Mouse (Mus musculus) ES-Bruce4 (cell line): Measurements from ENCODE around the gene Iqcf1. TPM values are rescaled to one million over a fixed set of nuclear protein-coding genes. Genes with fewer than 3 reads are reported as not detected.

Source experiments
- H3K27ac ChIP-seq: 2 replicates; pipeline ENCODE4 v1.5.1; 2012; ENCODE audit warnings: low read length, inconsistent platforms; ENCODE audit not compliant: insufficient read depth
- H3K27me3 ChIP-seq: 2 replicates; pipeline ENCODE4 v1.6.1; 2012; ENCODE audit warnings: mild to moderate bottlenecking, low read length, inconsistent platforms; ENCODE audit not compliant: control insufficient read depth, poor library complexity, insufficient read depth, severe bottlenecking
- H3K36me3 ChIP-seq: 2 replicates; pipeline ENCODE4 v1.6.1; 2012; ENCODE audit warnings: inconsistent platforms, mild to moderate bottlenecking, low read length, moderate library complexity; ENCODE audit not compliant: control insufficient read depth, poor library complexity, insufficient read depth, severe bottlenecking
- H3K4me1 ChIP-seq: one replicate; pipeline ENCODE4 v1.8.1; 2011; ENCODE audit warnings: low read length; ENCODE audit not compliant: control insufficient read depth, insufficient read depth
- H3K4me3 ChIP-seq: 2 replicates; pipeline ENCODE4 v1.5.1; 2011; ENCODE audit warnings: low read depth, mild to moderate bottlenecking, low read length
- H3K9ac ChIP-seq: 2 replicates; pipeline ENCODE4 v1.6.1; 2012; ENCODE audit warnings: low read depth, mild to moderate bottlenecking, inconsistent platforms; ENCODE audit not compliant: poor library complexity, severe bottlenecking
- H3K9me3 ChIP-seq: replicated peaks from 2 replicates; pipeline ENCODE4 v1.6.1; 2012; ENCODE audit warnings: mild to moderate bottlenecking, low read length, inconsistent platforms; ENCODE audit not compliant: control insufficient read depth, poor library complexity, insufficient read depth, severe bottlenecking
- CTCF ChIP-seq: IDR thresholded peaks from one replicate; pipeline ENCODE4 v1.8.1; 2011; ENCODE audit warnings: low read depth, low read length
- EP300 ChIP-seq: IDR thresholded peaks from 2 replicates; pipeline ENCODE4 v1.6.1; 2011; ENCODE audit warnings: low read depth, low read length; ENCODE audit not compliant: insufficient read depth
- POLR2A ChIP-seq: IDR thresholded peaks from one replicate; pipeline ENCODE4 v1.8.1; 2011; ENCODE audit warnings: low read length; ENCODE audit not compliant: insufficient read depth
- polyA plus RNA-seq: library from polyadenylated mRNA; stranded (reverse); fragments of >200 nt; gene quantifications from 2 replicates; pipeline ENCODE4 v1.2.4, GENCODE M21; 2011; ENCODE audit warnings: low read depth; ENCODE audit not compliant: missing spikeins, insufficient read depth, insufficient read length

Iqcf1 gene
- polyA plus RNA-seq, 1 experiment, result not detected

DNA sequence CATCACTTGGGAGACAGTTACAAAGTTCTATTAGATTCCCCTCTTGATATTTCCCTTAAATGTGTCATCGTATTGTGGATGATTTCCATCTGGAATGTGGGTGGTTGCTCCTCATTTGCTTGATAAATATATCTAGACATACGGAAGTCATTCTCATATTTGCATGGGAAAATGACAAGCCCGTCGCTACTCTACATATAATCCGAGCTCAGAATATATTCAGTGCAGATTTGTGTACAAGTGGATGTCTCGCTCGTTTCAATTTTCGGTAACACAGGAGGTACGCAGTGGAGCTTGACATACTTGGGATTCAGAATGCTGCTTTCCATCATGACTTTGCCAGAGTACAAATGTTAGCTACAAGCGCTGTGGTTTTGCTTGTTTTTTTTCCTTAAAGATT, 9.6 kb downstream of the Iqcf1 start:
- H3K36me3 ChIP-seq, result no peaks in the 10 kb centered on the region
- no peak overlapping the region for H3K27ac ChIP-seq
- H3K9me3 ChIP-seq, result no peaks in the 10 kb centered on the region
- no peak overlapping the region for H3K9ac ChIP-seq
- H3K4me3 ChIP-seq, result no peak overlapping the region
- H3K4me1 ChIP-seq, result no peaks in the 10 kb centered on the region
- TF ChIP-seq POLR2A (no peak), CTCF (no peak), EP300 (no peak)
- no peaks in the 10 kb centered on the region for H3K27me3 ChIP-seq

DNA sequence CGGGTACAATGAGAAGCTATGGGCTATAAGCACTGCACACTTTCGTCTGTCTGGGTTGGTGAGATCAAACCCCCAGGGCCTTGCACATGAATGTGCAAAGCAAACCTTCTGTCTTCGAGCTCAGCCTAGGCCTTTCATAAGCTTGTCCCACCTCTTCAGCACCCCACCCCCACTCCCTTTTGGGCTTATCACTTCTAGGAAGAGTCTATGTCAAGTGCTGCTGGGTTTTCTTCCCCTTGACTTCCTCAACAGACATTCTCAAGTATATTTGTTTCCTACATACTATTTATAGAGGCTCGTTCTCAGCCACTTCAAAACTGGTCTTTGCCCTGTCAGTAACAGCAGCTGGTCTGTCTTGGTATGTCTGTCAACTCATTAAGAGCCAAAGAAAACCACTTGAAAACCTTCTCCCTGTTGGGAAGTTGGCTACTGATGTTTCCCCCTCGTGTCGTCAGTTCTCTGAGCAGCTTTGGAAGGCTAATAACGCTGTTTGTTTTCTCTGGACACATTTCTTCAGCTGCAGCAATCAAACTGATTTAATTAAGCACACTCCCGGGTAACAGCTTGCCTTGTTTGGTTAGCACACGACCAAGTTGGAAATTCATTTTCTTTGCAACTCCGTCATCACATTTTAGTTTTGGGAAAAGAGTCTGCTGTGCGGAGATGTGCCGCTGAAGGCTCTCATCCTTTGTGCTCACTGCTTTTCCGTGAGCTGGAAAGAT, 13.1 kb downstream of the Iqcf1 start:
- H3K27me3 ChIP-seq, result no peaks in the 10 kb centered on the region
- H3K36me3 ChIP-seq, result no peaks in the 10 kb centered on the region
- H3K9me3 ChIP-seq, result no peaks in the 10 kb centered on the region
- no peak overlapping the region for H3K27ac ChIP-seq
- no peak overlapping the region for H3K4me3 ChIP-seq
- no peak for TF ChIP-seq POLR2A
- no peak for TF ChIP-seq CTCF
- no peak for TF ChIP-seq EP300
- no peak overlapping the region for H3K9ac ChIP-seq
- no peaks in the 10 kb centered on the region for H3K4me1 ChIP-seq

DNA sequence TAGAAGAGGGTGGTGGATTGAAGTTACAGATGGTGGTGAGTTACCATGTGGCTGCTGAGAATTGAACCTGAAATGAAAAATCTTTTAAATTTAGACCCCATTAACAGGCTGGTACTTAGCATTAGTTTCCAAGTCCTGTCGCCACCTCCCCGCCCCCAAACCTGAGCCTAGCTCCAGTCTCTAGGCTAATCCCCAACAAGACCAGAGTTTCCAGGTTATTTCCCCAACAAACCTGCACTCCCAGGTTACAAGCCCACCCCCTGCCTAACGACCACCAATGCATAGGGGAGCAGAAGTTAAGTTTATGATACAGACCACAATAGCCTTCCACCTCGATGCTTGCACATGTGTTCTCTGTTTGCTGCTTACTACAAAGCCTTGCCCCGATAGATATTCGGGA, 13.8 kb downstream of the Iqcf1 start:
- Histone ChIP-seq H3K27ac (no peak overlapping the region), H3K27me3 (no peaks in the 10 kb centered on the region), H3K4me1 (no peaks in the 10 kb centered on the region), H3K36me3 (no peaks in the 10 kb centered on the region), H3K4me3 (no peak overlapping the region), H3K9me3 (no peaks in the 10 kb centered on the region), H3K9ac (no peak overlapping the region)
- TF ChIP-seq CTCF (no peak), EP300 (no peak), POLR2A (no peak)

DNA sequence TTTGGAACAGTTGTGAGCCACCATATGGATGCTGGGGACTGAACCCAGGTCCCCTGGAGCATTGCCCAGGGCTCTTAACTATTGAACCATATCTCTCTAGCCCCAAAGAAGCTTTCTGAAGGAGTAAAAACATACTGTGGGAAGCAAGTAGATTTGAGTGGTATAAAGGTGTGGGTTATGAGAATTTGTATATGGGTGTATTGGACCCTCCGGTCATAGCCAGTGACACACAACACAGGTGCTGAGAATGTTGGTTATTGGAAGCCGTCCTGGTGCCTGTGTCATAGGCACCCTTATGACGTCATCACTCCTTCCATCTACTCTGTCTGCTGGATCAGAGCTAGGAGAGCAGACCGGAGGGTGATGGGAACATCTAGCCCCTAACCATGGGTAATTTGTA, 14.5 kb downstream of the Iqcf1 start, which contains the start of gene Iqcf5:
Gene Iqcf5, plus strand, starts transcription at position 301 of the 400 bp plus-strand sequence.
- H3K9ac ChIP-seq, result no peak within 1 kb of the TSS
- H3K36me3 ChIP-seq, result no peaks in the 10 kb centered on the region
- H3K9me3 ChIP-seq, result no peaks in the 10 kb centered on the region
- H3K27me3 ChIP-seq, result no peaks in the 10 kb centered on the region
- TF ChIP-seq EP300 (no peak), CTCF (no peak), POLR2A (no peak)
- H3K4me1 ChIP-seq, result no peaks in the 10 kb centered on the region
- no peak within 1 kb of the TSS for H3K4me3 ChIP-seq
- no peak within 1 kb of the TSS for H3K27ac ChIP-seq

DNA sequence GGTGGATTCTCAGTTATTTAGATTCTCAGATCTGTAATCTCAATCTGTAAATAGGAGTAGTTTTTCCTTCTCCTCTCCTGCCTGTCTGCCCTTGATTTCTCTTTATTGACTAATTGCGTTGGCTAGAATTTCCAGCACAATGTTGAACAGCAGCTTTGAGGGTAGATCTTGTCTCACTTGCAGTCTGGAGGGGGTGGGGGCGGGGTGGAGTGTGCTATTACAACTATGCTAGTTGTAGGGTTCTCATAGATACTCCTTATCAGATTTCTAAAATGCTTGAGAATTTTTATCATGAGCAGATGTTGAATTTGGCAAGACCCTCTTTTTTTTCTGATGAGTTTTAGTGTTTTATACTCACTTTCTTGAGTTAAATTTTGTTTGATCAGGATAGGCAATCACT, 19.7 kb downstream of the Iqcf1 start:
- Histone ChIP-seq H3K4me3 (no peak overlapping the region), H3K9me3 (no peaks in the 10 kb centered on the region), H3K4me1 (no peaks in the 10 kb centered on the region), H3K9ac (no peak overlapping the region), H3K36me3 (no peaks in the 10 kb centered on the region), H3K27me3 (no peaks in the 10 kb centered on the region), H3K27ac (no peak overlapping the region)
- TF ChIP-seq POLR2A (no peak), EP300 (no peak), CTCF (no peak)

DNA sequence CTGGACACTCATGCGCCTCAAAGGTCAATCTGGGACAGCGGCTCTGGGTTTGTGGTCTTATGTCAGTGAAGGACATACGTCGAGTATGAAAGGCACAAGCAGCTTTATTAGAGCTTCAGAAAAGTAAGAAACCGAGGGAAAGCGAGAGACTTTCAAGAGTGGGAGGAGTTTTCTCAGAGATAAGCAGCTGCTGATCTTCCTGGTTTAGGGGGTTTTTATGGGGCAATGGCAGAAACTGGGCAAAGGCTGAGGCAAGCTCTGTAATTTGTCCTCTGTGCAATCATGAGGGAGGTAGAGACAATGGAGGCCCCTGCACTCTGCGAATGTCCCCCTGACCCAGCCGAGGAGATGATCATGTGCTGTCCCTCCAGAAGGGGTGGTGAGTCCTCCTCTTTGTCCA, 20.1 kb downstream of the Iqcf1 start:
- H3K36me3 ChIP-seq, result no peaks in the 10 kb centered on the region
- no peaks in the 10 kb centered on the region for H3K27me3 ChIP-seq
- TF ChIP-seq CTCF, result no peak
- TF ChIP-seq EP300, result no peak
- no peak for TF ChIP-seq POLR2A
- no peak overlapping the region for H3K4me3 ChIP-seq
- H3K9me3 ChIP-seq, result no peaks in the 10 kb centered on the region
- no peaks in the 10 kb centered on the region for H3K4me1 ChIP-seq
- no peak overlapping the region for H3K27ac ChIP-seq
- H3K9ac ChIP-seq, result no peak overlapping the region
